ENCODE assay signal across 12 mouse cellular contexts in genomic region chr15:102460971-102461370, GRCm38 (mm10). TPM values are rescaled to one million over a fixed set of nuclear protein-coding genes. Genes with fewer than 3 reads are reported as not detected.
DNase-seq lines count a peak whose midpoint lies in the region; ATAC-seq lines count a peak whose summit lies in the region.
"Had no signal": no experiment of that assay in that cellular context is flagged by ENCODE, and none has a peak within 500 bp of the region (broad histone marks: within the 10 kb centered on the region; RNA-seq: fewer than 3 reads in every experiment).

No protein-coding gene starts in this region.

- H3K27me3 ChIP-seq in kidney, embryonic 16.5 days (ENCODE audit: insufficient read depth, low read length), result no peaks in the 10 kb centered on the region
- no peaks in the 10 kb centered on the region for H3K27me3 ChIP-seq in heart, embryonic 14.5 days (ENCODE audit: control insufficient read depth, insufficient read depth, low read length)

- no peak for DNase-seq in kidney, adult 11 months
- peak; percentile 64 for DNase-seq in R1 (ENCODE audit: low read depth, low spot score)
- DNase-seq in cerebellum, adult 9-11 months, result no peak
- no peak for DNase-seq in kidney, postnatal 14 days
- DNase-seq in urinary bladder, postnatal 25 days (ENCODE audit: low spot score), result no peak
- DNase-seq: adrenal gland, postnatal 25 days; forebrain, postnatal 0 days; kidney, adult 9 months; lung, postnatal 14 days had no signal

- H3K9ac ChIP-seq in kidney, embryonic 16.5 days (replicated peaks; ENCODE audit: low read length), result peak overlapping the region; percentile 7; the same call in 1 of the 2 replicates
- H3K9ac ChIP-seq in heart, embryonic 14.5 days (ENCODE audit: low read length), result peak overlapping the region; percentile 21; the same call in 1 of the 2 replicates
- H3K9ac ChIP-seq: forebrain, postnatal 0 days had no signal

- H3K9me3 ChIP-seq in kidney, embryonic 16.5 days (ENCODE audit: low read length), result no peaks in the 10 kb centered on the region
- H3K9me3 ChIP-seq in heart, embryonic 14.5 days (ENCODE audit: control insufficient read depth, low read length), result no peaks in the 10 kb centered on the region

- H3K36me3 ChIP-seq in kidney, embryonic 16.5 days (ENCODE audit: insufficient read depth, low read length), result peaks cover 5% of the 10 kb centered on the region; the same call in 1 of the 2 replicates
- peaks cover 12% of the 10 kb centered on the region for H3K36me3 ChIP-seq in heart, embryonic 14.5 days (ENCODE audit: control insufficient read depth, insufficient read depth, low read length)

- H3K4me1 ChIP-seq in kidney, embryonic 16.5 days (ENCODE audit: insufficient read depth, low read length), result peaks cover 20% of the 10 kb centered on the region
- peaks cover 9 to 28% of the 10 kb centered on the region in 2 experiments for H3K4me1 ChIP-seq in heart, embryonic 14.5 days (ENCODE audit: control insufficient read depth in 2 of 2, insufficient read depth in 2 of 2, low read length in 2 of 2)

- H3K27ac ChIP-seq in kidney, embryonic 16.5 days (ENCODE audit: low read length), result no peak overlapping the region
- no peak overlapping the region for H3K27ac ChIP-seq in heart, embryonic 14.5 days (replicated peaks in 1 of 2; ENCODE audit: control insufficient read depth in 1 of 2, insufficient read depth in 1 of 2, low read depth in 2 of 2, low read length in 2 of 2)

- H3K4me2 ChIP-seq in kidney, embryonic 16.5 days (replicated peaks; ENCODE audit: low read depth, low read length), result peak overlapping the region; percentile 45
- peak overlapping the region; percentile 77; the same call in 1 of the 2 replicates for H3K4me2 ChIP-seq in heart, embryonic 14.5 days (ENCODE audit: low read length)

- H3K4me3 ChIP-seq in kidney, embryonic 16.5 days (ENCODE audit: low read length), result peak overlapping the region; percentile 14; the same call in 1 of the 2 replicates
- H3K4me3 ChIP-seq in heart, embryonic 14.5 days (ENCODE audit: control insufficient read depth in 1 of 2, insufficient read depth in 1 of 2, low read depth in 1 of 2, low read length in 2 of 2), result no peak overlapping the region

- WGBS in kidney, embryonic 16.5 days, result 30% methylated on average over 4 of the region's 4 CpGs
- 46% methylated on average over 4 of the region's 4 CpGs for WGBS in heart, embryonic 14.5 days

- ATAC-seq in kidney, embryonic 16.5 days (ENCODE audit: low FRiP score, low TSS enrichment), result no peak
- ATAC-seq in heart, embryonic 14.5 days (ENCODE audit: insufficient number of reproducible peaks, insufficient read depth, low FRiP score, low read depth), result no peak
- peak; percentile 35; the same call in 1 of the 2 replicates for ATAC-seq in megakaryocyte progenitor cell, adult 5-6 weeks (replicated peaks; ENCODE audit: poor library complexity)
- ATAC-seq: forebrain, postnatal 0 days had no signal

RNA-seq across cellular contexts. Expression of gene Prr13, which starts 2.1 kb away (rescaled TPM):
- polyA plus RNA-seq in kidney, embryonic 16.5 days (2015; fragmentation: Nextera tagmentation; extraction: Ambion mirVana), result 81.5 and 94.9 TPM in 2 replicates
- polyA plus RNA-seq in heart, embryonic 14.5 days (2014; fragmentation: Nextera tagmentation; extraction: Ambion mirVana), result 108 and 114 TPM in 2 replicates
- total RNA-seq in megakaryocyte progenitor cell, adult 5-6 weeks (2015), result 71.0 and 73.0 TPM in 2 replicates
- 48.6 and 51.5 TPM in 2 replicates for total RNA-seq in megakaryocyte progenitor cell, adult 5-6 weeks (2017)

RNA-seq across cellular contexts. Expression of gene Pcbp2, which starts 9.4 kb away (rescaled TPM):
- polyA plus RNA-seq in kidney, embryonic 16.5 days (2015; fragmentation: Nextera tagmentation; extraction: Ambion mirVana), result 209 and 212 TPM in 2 replicates
- 184 and 194 TPM in 2 replicates for polyA plus RNA-seq in heart, embryonic 14.5 days (2014; fragmentation: Nextera tagmentation; extraction: Ambion mirVana)
- total RNA-seq in megakaryocyte progenitor cell, adult 5-6 weeks (2015), result 946 and 973 TPM in 2 replicates
- 175 and 191 TPM in 2 replicates for total RNA-seq in megakaryocyte progenitor cell, adult 5-6 weeks (2017)

RNA-seq across cellular contexts. Expression of gene Amhr2, which starts 15.8 kb away (rescaled TPM):
- 1.7 and 2.0 TPM in 2 replicates for polyA plus RNA-seq in kidney, embryonic 16.5 days (2015; fragmentation: Nextera tagmentation; extraction: Ambion mirVana)
- polyA plus RNA-seq in heart, embryonic 14.5 days (2014; fragmentation: Nextera tagmentation; extraction: Ambion mirVana), result 2.1 and 3.1 TPM in 2 replicates
- 0.07 TPM in 1 of 2 replicates, not detected in the other for total RNA-seq in megakaryocyte progenitor cell, adult 5-6 weeks (2015)
- not detected in 2 replicates for total RNA-seq in megakaryocyte progenitor cell, adult 5-6 weeks (2017)

RNA-seq across cellular contexts. Expression of gene Gm10337, which starts 42.6 kb away (rescaled TPM):
- 6.7 TPM in 1 of 2 replicates, not detected in the other for polyA plus RNA-seq in kidney, embryonic 16.5 days (2015; fragmentation: Nextera tagmentation; extraction: Ambion mirVana)
- 4.2 TPM in 1 of 2 replicates, not detected in the other for polyA plus RNA-seq in heart, embryonic 14.5 days (2014; fragmentation: Nextera tagmentation; extraction: Ambion mirVana)
- total RNA-seq in megakaryocyte progenitor cell, adult 5-6 weeks (2015), result not detected in 2 replicates
- total RNA-seq in megakaryocyte progenitor cell, adult 5-6 weeks (2017), result not detected in 2 replicates
- total RNA-seq: adrenal gland, postnatal 25 days; forebrain, postnatal 0 days had no signal

RNA-seq across cellular contexts. Expression of gene Sp1, which starts 55.0 kb away (rescaled TPM):
- 10.6 and 11.3 TPM in 2 replicates for polyA plus RNA-seq in kidney, embryonic 16.5 days (2015; fragmentation: Nextera tagmentation; extraction: Ambion mirVana)
- 8.0 and 8.2 TPM in 2 replicates for polyA plus RNA-seq in heart, embryonic 14.5 days (2014; fragmentation: Nextera tagmentation; extraction: Ambion mirVana)
- total RNA-seq in megakaryocyte progenitor cell, adult 5-6 weeks (2015), result 62.0 and 63.9 TPM in 2 replicates
- total RNA-seq in megakaryocyte progenitor cell, adult 5-6 weeks (2017), result 46.4 and 52.9 TPM in 2 replicates
